8 mouse cellular contexts compared by ENCODE assay signal in the genomic region with DNA sequence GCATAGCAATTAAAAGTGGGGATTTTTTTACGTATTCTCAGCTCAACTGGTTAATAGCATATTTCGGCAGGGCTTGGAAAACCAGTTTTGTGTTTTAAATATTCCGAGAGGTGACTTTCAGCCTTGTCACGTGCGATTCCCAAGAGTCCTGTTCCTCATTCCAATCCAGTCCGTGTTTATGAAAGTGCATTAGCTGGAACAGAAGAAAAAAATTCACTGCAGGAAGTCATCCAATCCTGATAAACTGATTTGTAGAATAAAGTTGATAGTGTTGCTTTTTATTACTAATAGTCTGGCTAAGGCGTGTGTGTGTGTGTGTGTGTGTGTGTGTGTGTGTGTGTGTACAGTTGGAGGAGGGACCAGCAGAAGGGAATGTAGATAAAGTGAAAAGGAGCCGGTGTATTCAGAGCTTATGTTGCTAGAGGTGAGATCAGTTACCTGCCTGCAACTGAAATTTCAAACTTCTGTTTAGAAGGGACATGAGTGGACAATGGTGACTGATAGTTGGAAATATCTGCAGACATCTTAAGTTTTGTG. TPM values are rescaled to one million over a fixed set of nuclear protein-coding genes. Genes with fewer than 3 reads are reported as not detected.
A peak's percentile ranks its signal among the peaks of the same experiment; 100 is the strongest.
DNase-seq lines count a peak whose midpoint lies in the region; ATAC-seq and TF ChIP-seq lines count a peak whose summit lies in the region.

A gene (plus strand): TSS at position 392 of the 537 bp plus-strand sequence.

- no peaks in the 10 kb centered on the region for H3K4me1 ChIP-seq in heart, embryonic 10.5 days
- H3K4me1 ChIP-seq in stomach, embryonic 16.5 days (ENCODE audit: control insufficient read depth, insufficient read depth, low read length) = no peaks in the 10 kb centered on the region
- no peaks in the 10 kb centered on the region for H3K4me1 ChIP-seq in thymus, adult 2 months (replicated peaks; ENCODE audit: control insufficient read depth, insufficient read depth, low read length)
- no peaks in the 10 kb centered on the region for H3K4me1 ChIP-seq in hindbrain, embryonic 14.5 days (replicated peaks; ENCODE audit: control insufficient read depth, insufficient read depth, low read length)

- no peak within 1 kb of the TSS for H3K9ac ChIP-seq in stomach, embryonic 16.5 days (ENCODE audit: low read length)
- H3K9ac ChIP-seq in hindbrain, embryonic 14.5 days = no peak within 1 kb of the TSS

- H3K27ac ChIP-seq in heart, embryonic 10.5 days = no peak within 1 kb of the TSS
- H3K27ac ChIP-seq in stomach, embryonic 16.5 days (ENCODE audit: low read length) = peak within 1 kb of the TSS; percentile 60
- no peak within 1 kb of the TSS for H3K27ac ChIP-seq in thymus, adult 2 months (ENCODE audit: control insufficient read depth, insufficient read depth, low read length)
- no peak within 1 kb of the TSS for H3K27ac ChIP-seq in hindbrain, embryonic 14.5 days

- DNase-seq in thymus, postnatal 0 days (ENCODE audit: low spot score) = no peak
- no peak for DNase-seq in thymus, postnatal 4 days
- no peak for DNase-seq in heart, embryonic 10.5 days (ENCODE audit: low spot score)
- DNase-seq in kidney, postnatal 10 days = peak; percentile 14
- DNase-seq in neural tube, embryonic 10.5 days (ENCODE audit: extremely low spot score, low spot score) = no peak
- DNase-seq in thymus, adult 2 months = no peak
- DNase-seq in hindbrain, embryonic 14.5 days (ENCODE audit: low spot score) = no peak

- 73% methylated on average over 8 of the region's 8 CpGs for WGBS in heart, embryonic 10.5 days
- 52% methylated on average over 8 of the region's 8 CpGs for WGBS in stomach, embryonic 16.5 days
- WGBS in thymus, adult 2 months = 93% methylated on average over 8 of the region's 8 CpGs
- 81% methylated on average over 8 of the region's 8 CpGs for WGBS in hindbrain, embryonic 14.5 days

- H3K4me2 ChIP-seq in stomach, embryonic 16.5 days (ENCODE audit: low read depth, low read length) = no peak within 1 kb of the TSS
- no peak within 1 kb of the TSS for H3K4me2 ChIP-seq in hindbrain, embryonic 14.5 days (replicated peaks)

- ATAC-seq in stomach, embryonic 16.5 days (ENCODE audit: insufficient read depth, low FRiP score) = peak; percentile 68
- no peak for ATAC-seq in hindbrain, embryonic 14.5 days (ENCODE audit: low FRiP score)

- no peaks in the 10 kb centered on the region for H3K9me3 ChIP-seq in heart, embryonic 10.5 days
- H3K9me3 ChIP-seq in stomach, embryonic 16.5 days (replicated peaks; ENCODE audit: control insufficient read depth, low read length) = no peaks in the 10 kb centered on the region
- H3K9me3 ChIP-seq in hindbrain, embryonic 14.5 days (ENCODE audit: control insufficient read depth, low read length) = no peaks in the 10 kb centered on the region

- TF ChIP-seq CTCF in thymus, adult 2 months (IDR thresholded peaks at IDR 0.05; ENCODE audit: borderline replicate concordance, control insufficient read depth, extremely low read depth, insufficient read depth, low read length, poor library complexity) = no peak

- no peaks in the 10 kb centered on the region for H3K27me3 ChIP-seq in heart, embryonic 10.5 days (ENCODE audit: insufficient read depth, poor library complexity, severe bottlenecking)
- H3K27me3 ChIP-seq in stomach, embryonic 16.5 days (ENCODE audit: control insufficient read depth, insufficient read depth, low read length) = no peaks in the 10 kb centered on the region
- no peaks in the 10 kb centered on the region for H3K27me3 ChIP-seq in thymus, adult 2 months (ENCODE audit: control insufficient read depth, insufficient read depth, low read length)
- H3K27me3 ChIP-seq in hindbrain, embryonic 14.5 days (ENCODE audit: control insufficient read depth, insufficient read depth, low read length) = peaks cover 17% of the 10 kb centered on the region; the same call in 1 of the 2 replicates

- H3K36me3 ChIP-seq in heart, embryonic 10.5 days = no peaks in the 10 kb centered on the region
- H3K36me3 ChIP-seq in stomach, embryonic 16.5 days (ENCODE audit: control insufficient read depth, insufficient read depth, low read length) = no peaks in the 10 kb centered on the region
- H3K36me3 ChIP-seq in thymus, adult 2 months (ENCODE audit: control insufficient read depth, insufficient read depth, low read length) = no peaks in the 10 kb centered on the region
- H3K36me3 ChIP-seq in hindbrain, embryonic 14.5 days (replicated peaks; ENCODE audit: control insufficient read depth, insufficient read depth) = no peaks in the 10 kb centered on the region

- TF ChIP-seq POLR2A in thymus, adult 2 months (IDR thresholded peaks at IDR 0.05; ENCODE audit: control insufficient read depth, extremely low read depth, insufficient read depth, low read length, poor library complexity) = no peak

- no peak within 1 kb of the TSS for H3K4me3 ChIP-seq in heart, embryonic 10.5 days
- peak within 1 kb of the TSS; percentile 33 for H3K4me3 ChIP-seq in stomach, embryonic 16.5 days (replicated peaks; ENCODE audit: low read length)
- H3K4me3 ChIP-seq in thymus, adult 2 months (ENCODE audit: control insufficient read depth, insufficient read depth, low read length) = no peak within 1 kb of the TSS
- no peak within 1 kb of the TSS for H3K4me3 ChIP-seq in hindbrain, embryonic 14.5 days (replicated peaks; ENCODE audit: low read length)

RNA-seq across cellular contexts. Expression of the gene that starts here (rescaled TPM):
- 10.9 and 11.3 TPM in 2 replicates for polyA plus RNA-seq in thymus, postnatal 0 days (2015; fragmentation: Nextera tagmentation; extraction: Ambion mirVana)
- polyA plus RNA-seq in heart, embryonic 10.5 days (2016; fragmentation: Nextera tagmentation; extraction: Ambion mirVana) = 23.3 and 23.4 TPM in 2 replicates
- 45.8 and 46.0 TPM in 2 replicates for polyA plus RNA-seq in stomach, embryonic 16.5 days (2015; fragmentation: Nextera tagmentation; extraction: Ambion mirVana)
- 4.0 and 4.1 TPM in 2 replicates for polyA plus RNA-seq in thymus, adult 2 months (2012; rRNA removed)
- 4.9 and 5.3 TPM in 2 replicates for polyA plus RNA-seq in hindbrain, embryonic 14.5 days (2014; fragmentation: Nextera tagmentation; extraction: Ambion mirVana)
